Mouse (Mus musculus) C2C12 (cell line): ENCODE data around the gene Acvr1.

Experiments
- CEBPB ChIP-seq: IDR thresholded peaks from one replicate; pipeline ENCODE4 v1.6.1; 2011; ENCODE audit warnings: low read depth, mild to moderate bottlenecking, control low read depth, moderate library complexity
- CTCF ChIP-seq: IDR thresholded peaks from one replicate; pipeline ENCODE4 v1.5.1; 2011; ENCODE audit not compliant: control insufficient read depth, insufficient read depth, insufficient read length
- MAX ChIP-seq: IDR thresholded peaks from one replicate; pipeline ENCODE4 v1.6.1; 2011; ENCODE audit warnings: mild to moderate bottlenecking, control low read depth
- MYOD1 ChIP-seq: IDR thresholded peaks from one replicate; pipeline ENCODE4 v1.6.1; 2011; ENCODE audit warnings: low read depth; ENCODE audit not compliant: control insufficient read depth, insufficient read length
- MYOG ChIP-seq: IDR thresholded peaks from one replicate; pipeline ENCODE4 v1.6.1; 2011; ENCODE audit not compliant: control insufficient read depth, insufficient read length; ENCODE audit errors: extremely low read depth
- USF1 ChIP-seq: IDR thresholded peaks from one replicate; pipeline ENCODE4 v1.6.1; 2011; ENCODE audit warnings: low read depth, mild to moderate bottlenecking, control low read depth, moderate library complexity

- no peak for TF ChIP-seq CTCF
- no peak for TF ChIP-seq MYOG
- TF ChIP-seq CEBPB: no peak
- no peak for TF ChIP-seq MAX
- no peak for TF ChIP-seq USF1
- TF ChIP-seq MYOD1: no peak
These were observed 23.7 kb downstream of the Acvr1 start for GRCm38 (mm10) chr2:58543252-58543651.
